Mouse (Mus musculus) regulatory T cell (primary cell): ENCODE results near the gene Zfp770.
"Not testable (repeated sequence)": the region's sequence is repeated elsewhere in the genome, so short reads cannot be mapped to it uniquely, and the experiment has no call there.

Experiments
- in situ Hi-C: fragments of 300-600 bp; cut with MboI, MseI; formaldehyde crosslinking; loops from one replicate; pipeline ENCODE4 v1.15.1; 2025; ENCODE audit warnings: high pct_unique_total_duplicates

Zfp770 gene

GRCm38 (mm10) chr2:114200932-114201559 is at the start of gene Zfp770:
Gene Zfp770 (minus strand): TSS chr2:114201469.
- in situ Hi-C loops = no loop called here

- in situ Hi-C loops = no loop called here
These were observed 48.2 kb upstream of the Zfp770 start for GRCm38 (mm10) chr2:114249440-114249839.

GRCm38 (mm10) chr2:114237639-114238038 is 36.4 kb upstream of the Zfp770 start:
- in situ Hi-C loops = loop anchor here (10.0 kb wide), 1 partner anchor 193 kb away; no protein-coding TSS in a partner anchor

DNA sequence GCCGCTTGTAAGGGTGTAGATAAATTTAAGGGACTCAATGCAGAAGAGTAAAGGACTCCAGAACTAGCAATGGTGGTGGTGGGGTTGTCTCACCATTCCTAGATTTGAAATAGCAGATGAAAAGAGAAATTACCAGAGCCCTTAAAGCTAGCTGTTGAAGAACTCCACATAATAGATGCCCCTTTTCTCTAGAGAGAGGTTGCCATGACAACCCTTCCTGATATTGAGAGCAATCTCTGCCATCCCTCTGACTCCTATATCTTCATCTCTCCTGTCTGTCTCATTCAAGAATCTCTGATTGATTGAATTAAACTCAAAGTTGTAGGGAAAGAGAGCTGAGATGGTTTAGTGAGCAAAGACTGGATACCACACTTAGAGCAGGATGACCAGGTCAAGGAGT is 35.3 kb upstream of the Zfp770 start:
- in situ Hi-C loops = loop anchor here (10.0 kb wide), 1 partner anchor 192 kb away; no protein-coding TSS in a partner anchor

- in situ Hi-C loops = loop anchor here (10.0 kb wide), 1 partner anchor 191 kb away; no protein-coding TSS in a partner anchor
These were observed 34.3 kb upstream of the Zfp770 start for GRCm38 (mm10) chr2:114235584-114235983.

DNA sequence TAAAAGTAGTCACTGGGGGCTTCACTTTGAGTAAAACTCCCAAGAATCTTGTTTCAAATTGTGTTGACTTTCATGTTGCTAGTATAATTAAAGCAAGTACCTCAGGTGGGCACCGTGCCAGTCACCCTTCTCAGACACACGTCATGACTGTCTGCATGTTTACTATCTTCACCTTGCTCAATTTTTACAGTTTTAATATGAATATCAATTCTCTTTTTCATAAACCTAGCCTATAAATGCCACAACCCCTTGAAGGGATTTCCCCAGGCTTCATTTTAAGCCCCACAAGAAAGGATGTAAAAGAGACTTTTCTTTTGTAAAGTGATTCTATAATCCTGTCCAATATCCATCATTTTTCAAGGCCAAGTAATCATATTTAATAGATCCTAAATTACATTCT is 30.0 kb upstream of the Zfp770 start:
- in situ Hi-C loops = loop anchor here (10.0 kb wide), 1 partner anchor 186 kb away; no protein-coding TSS in a partner anchor

DNA sequence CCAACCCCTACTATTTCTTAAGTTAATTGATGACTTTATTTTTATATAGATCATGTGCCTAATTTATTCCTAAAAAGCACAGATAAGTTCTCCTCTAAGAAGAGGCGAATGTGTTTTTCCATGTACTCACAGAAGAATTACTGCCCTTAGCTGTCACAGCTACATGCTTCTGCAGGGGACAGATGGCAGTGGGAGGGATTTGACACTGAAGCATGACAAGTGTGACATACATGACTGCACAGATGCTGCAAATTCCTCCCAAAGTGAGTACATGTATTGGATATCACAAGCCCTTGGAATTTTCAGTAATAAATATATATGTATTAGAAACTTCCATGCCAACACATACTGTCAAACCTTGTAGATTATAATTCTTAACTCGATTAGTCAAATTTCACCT is 27.4 kb upstream of the Zfp770 start:
- in situ Hi-C loops = no loop called here

GRCm38 (mm10) chr2:114205036-114205435 is 3.8 kb upstream of the Zfp770 start:
- in situ Hi-C loops = no loop called here

DNA sequence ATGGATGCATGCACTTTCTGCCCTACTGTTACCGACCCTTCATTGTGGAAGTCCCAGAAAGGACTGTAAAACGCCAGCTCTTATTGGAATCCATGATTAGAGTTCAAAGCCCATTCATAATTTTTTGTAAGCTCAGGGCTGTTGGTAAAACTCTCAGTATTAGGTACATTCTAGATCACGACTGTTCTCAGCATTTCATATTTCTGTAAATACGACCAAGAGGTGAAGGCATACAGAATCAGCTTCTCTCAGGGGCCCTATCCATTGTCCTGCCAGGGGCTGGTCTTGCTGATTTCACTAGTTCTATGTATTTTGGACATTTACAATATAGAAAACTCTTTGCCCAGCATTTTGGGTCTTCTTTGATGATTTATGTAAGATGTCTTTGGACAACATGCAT is 305 bp upstream of the Zfp770 start:
- in situ Hi-C loops = no loop called here

GRCm38 (mm10) chr2:114196421-114196820 is 4.8 kb downstream of the Zfp770 start:
- in situ Hi-C loops = no loop called here

DNA sequence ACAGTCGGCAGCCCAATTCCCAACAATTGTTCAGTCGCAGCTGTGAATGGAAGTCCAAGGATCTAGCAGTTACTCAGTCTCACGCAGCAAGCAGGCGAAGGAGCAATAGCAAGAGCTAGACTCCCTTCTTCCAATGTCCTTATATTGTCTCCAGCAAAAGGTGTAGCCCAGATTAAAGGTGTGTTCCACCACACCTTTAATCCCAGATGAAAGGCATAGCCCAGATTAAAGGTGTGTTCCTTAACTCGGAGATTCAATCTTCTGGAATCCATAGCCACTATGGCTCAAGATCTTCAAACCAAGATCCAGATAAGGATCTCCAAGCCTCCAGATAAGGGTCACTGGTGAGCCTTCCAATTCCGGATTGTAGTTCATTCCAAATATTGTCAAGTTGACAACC is 14.3 kb downstream of the Zfp770 start, which contains the start of gene Aqr:
Aqr (minus strand) TSS at position 101 of the 400 bp plus-strand sequence.
- in situ Hi-C loops = not testable (repeated sequence)

GRCm38 (mm10) chr2:114177802-114178733 is 23.2 kb downstream of the Zfp770 start:
- in situ Hi-C loops = no loop called here

GRCm38 (mm10) chr2:114174651-114175484 is 26.4 kb downstream of the Zfp770 start:
- in situ Hi-C loops = no loop called here

DNA sequence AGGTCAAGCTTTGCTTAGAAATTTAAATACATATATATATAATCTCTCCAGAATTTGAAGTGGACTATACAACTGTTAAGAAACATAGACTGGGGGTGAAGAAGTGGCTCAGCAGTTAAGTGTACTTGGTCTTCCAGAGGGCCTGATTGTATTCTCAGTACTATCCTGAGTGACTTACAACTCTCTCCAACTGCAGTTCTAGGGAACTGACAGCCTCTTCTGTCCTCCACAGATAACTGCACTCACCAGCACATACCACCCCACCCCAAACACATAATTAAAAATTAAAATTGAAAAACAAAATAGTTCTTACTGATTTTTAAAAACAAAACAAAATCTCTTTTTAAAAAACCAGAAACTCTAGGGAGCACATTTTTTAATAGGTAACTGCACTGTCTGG is 28.0 kb downstream of the Zfp770 start:
- in situ Hi-C loops = no loop called here

DNA sequence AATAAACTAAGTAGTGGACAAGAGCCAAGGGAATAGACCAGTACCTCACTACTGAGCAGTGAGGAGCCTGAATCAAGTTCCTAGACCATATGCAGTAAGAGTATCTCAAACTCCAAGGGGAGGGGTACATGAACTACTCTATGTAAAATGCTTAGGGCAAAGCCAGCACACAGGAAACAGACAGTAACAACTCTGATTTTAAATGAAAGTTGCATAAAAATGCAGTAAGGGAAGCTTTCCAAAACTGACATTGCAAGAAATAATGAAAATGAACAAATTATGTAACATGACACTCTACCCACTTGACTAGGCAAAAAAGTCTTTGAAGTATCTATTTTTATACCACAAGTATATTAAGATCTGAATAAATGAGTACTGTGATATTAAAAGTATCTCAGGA is 33.4 kb downstream of the Zfp770 start:
- in situ Hi-C loops = loop anchor here (5.0 kb wide), 1 partner anchor 41 kb away; no protein-coding TSS in a partner anchor

GRCm38 (mm10) chr2:114161978-114162377 is 39.3 kb downstream of the Zfp770 start:
- in situ Hi-C loops = no loop called here

- in situ Hi-C loops = no loop called here
These were observed 43.9 kb downstream of the Zfp770 start for GRCm38 (mm10) chr2:114157345-114157744.

DNA sequence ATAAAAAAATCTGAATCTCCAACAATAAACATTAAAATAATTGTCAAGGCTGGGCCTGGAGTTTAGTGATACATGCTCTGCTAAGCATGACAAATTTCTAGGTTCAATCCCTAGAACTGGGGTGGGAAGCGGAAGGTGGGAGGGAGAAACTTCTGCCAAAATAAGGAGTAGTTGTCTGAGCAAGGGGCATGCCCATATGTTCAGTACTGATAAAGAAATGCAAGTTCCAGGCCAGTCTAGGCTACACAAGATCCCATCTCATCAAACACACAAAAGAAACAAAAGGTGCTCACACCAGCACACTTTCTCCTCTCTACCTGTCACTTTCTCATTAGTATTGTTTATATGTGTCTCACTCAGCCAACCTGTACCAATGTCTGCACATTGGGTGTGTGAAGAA is 44.6 kb downstream of the Zfp770 start:
- in situ Hi-C loops = no loop called here

DNA sequence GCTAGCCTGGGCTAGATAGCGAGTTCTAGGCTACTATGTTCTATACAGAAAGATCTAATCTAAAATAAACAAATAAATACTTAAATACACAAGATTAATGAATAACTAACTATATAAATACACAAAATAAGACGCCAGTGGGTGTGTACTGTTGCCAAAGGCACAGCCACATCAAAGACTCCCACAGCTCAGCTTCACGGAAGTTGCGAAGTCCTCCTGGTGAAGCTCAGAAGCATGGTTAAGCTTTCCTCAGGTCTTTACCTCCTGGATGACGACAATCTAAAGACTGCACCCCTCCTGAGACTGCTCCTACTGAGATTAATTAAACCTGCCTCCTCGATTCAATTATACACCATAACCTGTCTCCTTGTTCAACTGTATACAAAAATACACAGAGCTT is 48.0 kb downstream of the Zfp770 start:
- in situ Hi-C loops = no loop called here

DNA sequence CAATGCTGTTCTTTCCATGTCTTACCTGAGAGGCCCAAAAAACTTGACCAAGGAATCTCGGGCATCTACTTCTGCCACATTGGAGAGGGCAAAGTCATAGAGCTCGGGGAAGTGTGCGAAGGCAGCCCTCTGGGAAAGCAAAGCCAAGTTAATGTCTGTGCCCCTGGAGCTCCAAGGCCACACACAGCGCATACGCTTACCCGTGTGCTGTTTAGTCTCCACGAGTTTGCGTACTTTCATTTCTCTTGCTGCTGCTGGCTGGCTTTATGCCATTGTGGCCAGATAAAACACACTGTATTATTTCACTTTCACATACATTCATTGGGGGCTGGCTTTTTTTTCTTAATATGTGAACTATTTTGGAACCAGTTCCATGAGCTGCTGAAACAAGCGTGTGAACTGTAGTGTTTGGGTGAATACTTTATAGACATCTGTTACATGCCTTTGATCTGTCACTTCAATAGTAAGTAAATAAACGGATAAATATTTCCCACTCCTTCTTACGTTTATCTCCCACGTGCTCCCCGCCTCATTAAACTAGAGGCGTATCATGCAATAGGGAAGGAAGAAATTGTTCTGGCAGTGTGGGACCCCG is 54.3 kb downstream of the Zfp770 start:
- in situ Hi-C loops = loop anchor here (10.0 kb wide), 1 partner anchor 312 kb away; no protein-coding TSS in a partner anchor

DNA sequence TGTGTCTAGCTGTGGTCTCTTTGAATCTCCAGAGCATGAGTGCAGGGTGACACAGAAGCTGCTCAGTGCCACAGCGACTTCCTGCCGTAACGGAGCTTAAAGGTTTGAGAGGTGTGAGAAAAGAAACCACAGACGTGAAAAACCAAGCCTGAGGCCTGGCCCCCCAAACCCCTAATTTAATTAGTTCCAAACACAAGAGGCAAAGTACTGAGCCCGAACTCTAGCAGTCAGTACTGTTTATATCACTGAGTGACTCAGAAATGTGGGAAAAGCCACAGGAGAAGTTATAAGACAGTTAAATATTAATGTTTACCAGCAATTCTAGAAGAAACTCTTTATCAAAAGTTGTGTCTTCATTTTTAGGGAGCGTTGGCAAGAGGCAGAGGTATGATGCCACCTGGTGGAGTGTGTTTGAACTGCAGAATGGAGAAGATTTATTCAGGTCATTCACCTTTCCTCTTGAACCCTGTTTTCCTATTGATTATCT is 55.9 kb downstream of the Zfp770 start:
- in situ Hi-C loops = loop anchor here (10.0 kb wide), 1 partner anchor 311 kb away; no protein-coding TSS in a partner anchor
